Mouse (Mus musculus) CH12.LX (cell line): ENCODE results near the gene Rxylt1.

Source experiments
- CHD1 ChIP-seq: IDR thresholded peaks from 2 replicates; pipeline ENCODE4 v1.6.1; 2012; ENCODE audit warnings: low read depth, low read length, improper control_type of control experiment, inconsistent platforms
- CTCF ChIP-seq, 2 experiments: IDR thresholded peaks in 1 of 2; conservative IDR thresholded peaks in 1 of 2; 2 replicates each; pipeline ENCODE4 v1.5.1; 2011 to 2012; ENCODE audit warnings: low read depth in 2 of 2, low read length in 2 of 2, improper control_type of control experiment in 1 of 2, inconsistent platforms in 1 of 2, mild to moderate bottlenecking in 1 of 2, moderate library complexity in 1 of 2
- EP300 ChIP-seq: IDR thresholded peaks from 2 replicates; pipeline ENCODE4 v1.6.1; 2011; ENCODE audit warnings: low read length, improper control_type of control experiment
- MAX ChIP-seq: IDR thresholded peaks from 2 replicates; pipeline ENCODE4 v1.6.1; 2011; ENCODE audit warnings: low read length, improper control_type of control experiment
- MAZ ChIP-seq: IDR thresholded peaks from 2 replicates; pipeline ENCODE4 v1.6.1; 2012; ENCODE audit warnings: low read depth, mild to moderate bottlenecking, inconsistent platforms, low read length, improper control_type of control experiment, moderate library complexity
- MYC ChIP-seq: IDR thresholded peaks from 2 replicates; pipeline ENCODE4 v1.6.1; 2011; ENCODE audit warnings: low read depth, mild to moderate bottlenecking, improper control_type of control experiment, low read length
- NELFE ChIP-seq: IDR thresholded peaks from 2 replicates; pipeline ENCODE4 v1.6.1; 2011; ENCODE audit warnings: low read depth, low read length, improper control_type of control experiment
- POLR2A ChIP-seq: IDR thresholded peaks from 2 replicates; pipeline ENCODE4 v1.6.1; 2011; ENCODE audit warnings: low read depth, mild to moderate bottlenecking, improper control_type of control experiment, low read length
- POLR2AphosphoS2 ChIP-seq: IDR thresholded peaks from 2 replicates; pipeline ENCODE4 v1.6.1; 2011; ENCODE audit warnings: low read depth, low read length, improper control_type of control experiment
- SMC3 ChIP-seq: IDR thresholded peaks from 2 replicates; pipeline ENCODE4 v1.6.1; 2011; ENCODE audit warnings: low read depth, low read length, improper control_type of control experiment
- TCF12 ChIP-seq: IDR thresholded peaks from 2 replicates; pipeline ENCODE4 v1.6.1; 2014; ENCODE audit warnings: low read depth, mild to moderate bottlenecking, inconsistent platforms, low read length, improper control_type of control experiment

DNA sequence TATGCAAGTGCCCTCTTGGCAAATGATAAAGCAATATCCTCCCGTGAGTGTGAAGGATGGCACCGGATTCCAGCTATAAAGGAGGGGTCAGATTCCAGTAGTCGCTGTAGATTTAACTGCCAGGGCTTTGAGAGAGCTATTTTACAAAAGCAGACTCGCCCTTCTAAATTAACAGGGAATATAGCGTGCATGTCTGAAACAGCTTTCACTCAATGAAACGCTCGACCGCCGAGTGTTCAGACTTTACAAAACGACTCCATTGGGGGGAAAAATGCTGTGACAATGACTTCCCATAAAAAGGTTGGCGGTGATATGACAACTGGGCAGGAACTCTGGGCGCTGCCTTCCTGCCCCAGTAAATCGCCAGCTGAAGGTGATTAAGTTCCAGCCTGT is 50.7 kb downstream of the Rxylt1 start:
- TF ChIP-seq NELFE (no peak), CTCF (conservative IDR thresholded peaks at IDR 0.05 in 1 of 2, IDR thresholded peaks at IDR 0.05 in 1 of 2; ENCODE audit: low read depth in 2 of 2, low read length in 2 of 2) (no peak), POLR2A (no peak), EP300 (no peak), MAZ (no peak), MYC (no peak), POLR2AphosphoS2 (no peak), SMC3 (no peak), CHD1 (no peak), MAX (no peak), TCF12 (no peak)
